Mouse (Mus musculus) ES-E14 (cell line): ENCODE data around the gene Add2. TPM values are rescaled to one million over a fixed set of nuclear protein-coding genes. Genes with fewer than 3 reads are reported as not detected.

Experiments
- DNase-seq: peaks from one replicate; pipeline ENCODE4 v3.0.0-alpha.2; 2013; ENCODE audit warnings: low read depth, low spot score
- H3K27ac ChIP-seq: 2 replicates; pipeline ENCODE4 v1.5.1; 2012; ENCODE audit warnings: low read depth, mild to moderate bottlenecking, low read length, moderate library complexity, mixed read lengths; ENCODE audit not compliant: poor library complexity, insufficient read depth, severe bottlenecking
- H3K36me3 ChIP-seq: 2 replicates; pipeline ENCODE4 v1.6.1; 2012; ENCODE audit warnings: mild to moderate bottlenecking, low read length, moderate library complexity, mixed read lengths; ENCODE audit not compliant: control insufficient read depth, poor library complexity, insufficient read depth, severe bottlenecking
- H3K4me1 ChIP-seq, 2 experiments: fragments of 150-350 bp in 1 of 2; sonication (generic) in 1 of 2; 2 replicates each; pipeline ENCODE4 v1.6.1; 2012; ENCODE audit warnings: low read length in 2 of 2, mild to moderate bottlenecking in 1 of 2, mixed read lengths in 1 of 2; ENCODE audit not compliant: control insufficient read depth in 2 of 2, insufficient read depth in 2 of 2, poor library complexity in 1 of 2
- H3K4me3 ChIP-seq, 2 experiments: fragments of 150-350 bp in 1 of 2; sonication (generic) in 1 of 2; 2 replicates each; pipeline ENCODE4 v1.5.1; 2012; ENCODE audit warnings: low read length in 2 of 2, low read depth in 1 of 2, mild to moderate bottlenecking in 1 of 2, mixed read lengths in 1 of 2; ENCODE audit not compliant: insufficient read depth in 1 of 2, poor library complexity in 1 of 2, severe bottlenecking in 1 of 2
- H3K9ac ChIP-seq: 2 replicates; pipeline ENCODE4 v1.6.1; 2012; ENCODE audit warnings: low read depth, mild to moderate bottlenecking, low read length, mixed read lengths; ENCODE audit not compliant: poor library complexity, insufficient read depth, severe bottlenecking
- H3K9me3 ChIP-seq: fragments of 150-350 bp; sonication (generic); 2 replicates; pipeline ENCODE4 v1.6.1; 2012; ENCODE audit warnings: low read depth, mild to moderate bottlenecking, low read length; ENCODE audit not compliant: control insufficient read depth, insufficient read depth
- CHD2 ChIP-seq: IDR thresholded peaks from 2 replicates; pipeline ENCODE4 v1.6.1; 2014; ENCODE audit warnings: mild to moderate bottlenecking, low read depth, low read length, inconsistent platforms
- HCFC1 ChIP-seq: IDR thresholded peaks from 2 replicates; pipeline ENCODE4 v1.6.1; 2012; ENCODE audit warnings: low read length, inconsistent platforms, borderline replicate concordance; ENCODE audit not compliant: insufficient read depth
- MAFK ChIP-seq: IDR thresholded peaks from 2 replicates; pipeline ENCODE4 v1.6.1; 2014; ENCODE audit warnings: mild to moderate bottlenecking, low read depth, low read length, inconsistent platforms; ENCODE audit not compliant: insufficient read depth
- ZC3H11A ChIP-seq: IDR thresholded peaks from 2 replicates; pipeline ENCODE4 v1.6.1; 2012; ENCODE audit warnings: low read depth, mild to moderate bottlenecking, inconsistent platforms, low read length, borderline replicate concordance
- ZNF384 ChIP-seq: IDR thresholded peaks from 2 replicates; pipeline ENCODE4 v1.6.1; 2012; ENCODE audit warnings: low read depth, low read length, inconsistent platforms
- in situ Hi-C, 2 experiments: fragments of 600-800 bp; cut with MboI; formaldehyde crosslinking; loops; one replicate each; pipeline ENCODE4 v1.15.1; 2025; ENCODE audit warnings: low sequenced_read_pairs in 2 of 2, inconsistent platforms in 1 of 2; ENCODE audit not compliant: unreplicated experiment in 2 of 2
- total RNA-seq: library from RNA; depleted of rRNA; stranded (reverse); fragments of 300-350 nt; gene quantifications from 2 replicates; pipeline ENCODE4 v1.2.3, GENCODE M21; 2012

Gene Add2
- total RNA-seq, 1 experiment: 2.5 TPM

- TF ChIP-seq CHD2 (no peak), ZC3H11A (peak; percentile 6; the same call in 1 of the 2 replicates)
These were observed 98.6 kb downstream of the Add2 start for GRCm38 (mm10) chr6:86126953-86127581.

GRCm38 (mm10) chr6:86128504-86128903 lies 100.0 kb downstream of the Add2 start:
- Histone ChIP-seq H3K27ac (no peak overlapping the region), H3K4me1 (peaks cover 0 to 3% of the 10 kb centered on the region in 2 experiments; a peak in 1 of 4 replicates), H3K36me3 (no peaks in the 10 kb centered on the region), H3K9me3 (no peaks in the 10 kb centered on the region), H3K4me3 (no peak overlapping the region), H3K9ac (no peak overlapping the region)
- no peak for TF ChIP-seq ZNF384
- TF ChIP-seq MAFK: no peak
- no peak for TF ChIP-seq HCFC1
- TF ChIP-seq CHD2: no peak
- no peak for TF ChIP-seq ZC3H11A
- in situ Hi-C loops: loop anchor here in 1 of 2 experiments (25.0 kb wide), 1 partner anchor 234 kb away; the partner anchor contains the start of genes Fam136a and Snrpg
- DNase-seq: peak; percentile 53

More at GRCm38 (mm10) chr6:86126953-86127581, 98.6 kb downstream of the Add2 start:
- Histone ChIP-seq H3K9ac (no peak overlapping the region), H3K36me3 (no peaks in the 10 kb centered on the region), H3K27ac (no peak overlapping the region), H3K9me3 (no peaks in the 10 kb centered on the region), H3K4me3 (no peak overlapping the region), H3K4me1 (peaks cover 0 to 3% of the 10 kb centered on the region in 2 experiments; a peak in 1 of 4 replicates)
- in situ Hi-C loops: loop anchor here in 1 of 2 experiments (25.0 kb wide), 1 partner anchor 235 kb away; the partner anchor contains the start of genes Fam136a and Snrpg
- no peak for DNase-seq

- no peak overlapping the region for H3K9ac ChIP-seq
- no peak overlapping the region for H3K27ac ChIP-seq
- H3K4me3 ChIP-seq: no peak overlapping the region
- in situ Hi-C loops: loop anchor here in 1 of 2 experiments (25.0 kb wide), 1 partner anchor 232 kb away; the partner anchor contains the start of genes Fam136a and Snrpg
- no peaks in the 10 kb centered on the region for H3K36me3 ChIP-seq
- no peaks in the 10 kb centered on the region for H3K9me3 ChIP-seq
- no peak for DNase-seq
- TF ChIP-seq ZC3H11A: no peak
- no peak for TF ChIP-seq HCFC1
- no peak for TF ChIP-seq MAFK
- TF ChIP-seq CHD2: no peak
- no peak for TF ChIP-seq ZNF384
- H3K4me1 ChIP-seq: peaks cover 0 to 3% of the 10 kb centered on the region in 2 experiments; a peak in 1 of 4 replicates
These were observed 101.5 kb downstream of the Add2 start for GRCm38 (mm10) chr6:86129872-86130498.

- H3K9ac ChIP-seq: no peak overlapping the region
- in situ Hi-C loops: loop anchor here in 1 of 2 experiments (25.0 kb wide), 1 partner anchor 228 kb away; the partner anchor contains the start of genes Fam136a and Snrpg
- no peaks in the 10 kb centered on the region for H3K36me3 ChIP-seq
- no peak overlapping the region for H3K4me3 ChIP-seq
- TF ChIP-seq ZNF384: no peak
- TF ChIP-seq CHD2: no peak
- no peak for TF ChIP-seq HCFC1
- TF ChIP-seq ZC3H11A: no peak
- no peak for TF ChIP-seq MAFK
- peaks cover 0 to under 1% of the 10 kb centered on the region in 2 experiments; a peak in 1 of 4 replicates for H3K4me1 ChIP-seq
- DNase-seq: no peak
- no peaks in the 10 kb centered on the region for H3K9me3 ChIP-seq
- H3K27ac ChIP-seq: no peak overlapping the region
These were observed 105.4 kb downstream of the Add2 start for GRCm38 (mm10) chr6:86133882-86134281.
